Mouse (Mus musculus) liver (tissue): ENCODE measurements around the gene Mrpl12.
"Not testable (repeated sequence)": the region's sequence is repeated elsewhere in the genome, so short reads cannot be mapped to it uniquely, and the experiment has no call there.

Experiments used
- DNase-seq: peaks from one replicate; pipeline ENCODE4 v3.0.0-alpha.2; 2020; ENCODE audit warnings: mixed read lengths

Gene Mrpl12

DNA sequence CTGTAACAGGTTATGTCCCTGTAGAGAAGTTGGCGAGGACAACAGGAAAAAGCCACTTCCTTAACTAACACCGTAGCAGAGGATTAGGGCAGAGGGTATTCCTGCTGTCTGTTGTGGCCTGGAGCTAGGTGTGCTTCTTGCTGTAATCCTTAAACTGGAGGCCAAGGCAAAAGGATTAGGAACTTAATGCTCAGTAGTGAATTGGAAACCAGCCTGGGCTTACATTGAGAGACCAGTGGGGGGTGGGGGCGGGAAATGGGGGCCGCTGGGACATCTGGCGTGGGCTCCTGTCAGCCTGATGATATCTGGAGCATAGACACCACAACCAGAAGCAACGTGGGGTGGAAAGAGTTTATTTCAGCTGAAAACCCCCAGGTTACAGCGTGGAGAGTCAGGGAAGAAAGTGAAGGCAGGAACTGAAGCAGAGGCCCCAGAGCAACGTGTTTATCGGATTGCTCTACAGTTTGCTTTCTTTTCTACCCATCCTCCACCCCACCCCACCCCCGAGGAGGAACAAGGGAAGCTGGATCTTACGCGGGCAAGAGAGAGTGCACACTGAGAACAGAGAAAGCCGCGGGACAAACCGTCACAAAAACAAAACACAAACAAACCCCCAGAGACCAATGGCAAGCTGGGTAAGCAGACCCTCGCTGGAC lies 26.1 kb downstream of the Mrpl12 start:
- peak; percentile 80 for DNase-seq

DNA sequence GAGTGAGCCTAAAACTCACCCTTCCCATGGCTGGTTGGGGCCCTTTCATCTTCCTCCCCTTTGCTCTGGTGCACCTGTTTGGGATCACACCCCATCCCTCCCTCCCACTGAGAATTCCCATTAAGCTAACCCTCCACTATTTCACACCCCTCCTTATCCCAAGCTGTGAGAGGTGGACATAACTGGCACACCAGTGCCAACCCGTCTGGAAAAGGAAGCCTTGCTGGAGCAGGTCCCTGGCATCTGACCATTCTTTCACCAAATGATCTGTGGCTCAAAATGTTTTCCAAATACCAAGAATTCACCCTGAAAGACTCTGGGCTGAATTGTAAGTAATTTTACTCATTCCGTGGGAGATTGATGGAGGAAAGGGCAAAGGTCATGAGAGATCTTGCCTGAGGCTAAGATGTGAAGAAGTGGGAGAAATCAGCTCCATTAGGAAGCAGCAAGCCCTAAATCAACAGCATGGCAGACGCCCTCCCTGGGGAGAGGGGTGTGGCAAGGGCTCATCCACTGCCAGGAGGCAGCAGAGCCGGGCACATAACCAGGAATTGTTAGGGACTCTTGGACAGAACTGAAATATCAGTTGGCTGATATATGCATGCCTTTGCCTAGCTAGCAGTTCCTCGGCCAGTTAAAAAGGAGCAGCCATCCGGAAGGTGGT lies 28.5 kb downstream of the Mrpl12 start:
- DNase-seq = no peak

DNA sequence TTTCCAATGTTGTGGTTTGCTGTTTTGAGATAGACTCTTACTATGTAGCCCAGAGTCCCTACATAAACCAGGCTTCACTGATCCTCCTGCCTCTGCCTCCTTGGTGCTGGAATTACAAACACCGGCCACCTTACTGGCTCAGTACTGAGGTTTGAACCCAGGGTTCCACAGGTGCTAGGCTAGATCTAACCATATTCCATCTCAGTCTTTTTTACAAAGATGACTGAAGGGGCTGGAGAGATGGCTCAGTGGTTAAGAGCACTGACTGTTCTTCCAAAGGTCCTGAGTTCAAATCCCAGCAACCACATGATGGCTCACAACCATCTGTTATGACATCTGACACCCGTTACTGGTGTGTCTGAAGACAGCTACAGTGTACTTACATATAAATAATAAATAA lies 29.8 kb downstream of the Mrpl12 start:
- not testable (repeated sequence) for DNase-seq

DNA sequence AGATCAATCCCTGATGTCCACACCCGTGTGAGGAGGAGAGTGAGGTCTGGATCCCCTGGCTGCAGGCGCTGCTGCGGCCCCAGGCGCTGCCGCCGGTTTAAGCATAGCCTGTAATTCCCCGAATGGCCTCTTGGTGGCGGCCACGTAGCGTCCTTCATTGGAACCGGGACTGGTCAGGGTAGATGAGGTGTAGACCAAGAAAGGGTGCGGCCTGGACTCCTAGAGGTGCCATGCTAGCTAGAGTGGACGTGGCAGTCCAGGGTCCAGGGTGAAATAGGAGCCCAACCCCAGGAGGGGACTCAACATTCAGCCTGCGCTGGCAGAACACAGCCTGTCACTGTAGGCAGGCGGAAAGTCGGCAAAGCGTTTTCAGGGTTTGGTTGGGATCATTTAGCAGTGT lies 31.2 kb downstream of the Mrpl12 start:
- peak; percentile 83 for DNase-seq

DNA sequence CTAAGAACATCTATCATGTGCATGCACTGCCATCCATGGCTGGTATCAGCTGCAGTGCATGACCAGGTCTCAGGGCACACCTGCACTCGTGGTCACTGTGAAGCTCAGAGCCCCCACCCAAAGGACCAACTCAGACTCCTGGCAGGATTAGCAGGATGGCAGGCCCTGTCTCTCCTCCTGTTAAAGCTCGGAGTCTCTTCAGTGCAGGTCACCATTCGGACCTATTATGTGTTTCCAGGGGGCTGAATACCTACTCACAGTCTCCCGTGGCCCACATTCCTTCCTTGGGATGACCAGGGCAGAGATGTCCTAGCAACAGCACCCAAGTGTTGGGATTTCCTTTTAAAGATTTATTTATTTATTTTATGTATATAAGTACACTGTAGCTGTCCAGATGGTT lies 32.7 kb downstream of the Mrpl12 start:
- DNase-seq = no peak

DNA sequence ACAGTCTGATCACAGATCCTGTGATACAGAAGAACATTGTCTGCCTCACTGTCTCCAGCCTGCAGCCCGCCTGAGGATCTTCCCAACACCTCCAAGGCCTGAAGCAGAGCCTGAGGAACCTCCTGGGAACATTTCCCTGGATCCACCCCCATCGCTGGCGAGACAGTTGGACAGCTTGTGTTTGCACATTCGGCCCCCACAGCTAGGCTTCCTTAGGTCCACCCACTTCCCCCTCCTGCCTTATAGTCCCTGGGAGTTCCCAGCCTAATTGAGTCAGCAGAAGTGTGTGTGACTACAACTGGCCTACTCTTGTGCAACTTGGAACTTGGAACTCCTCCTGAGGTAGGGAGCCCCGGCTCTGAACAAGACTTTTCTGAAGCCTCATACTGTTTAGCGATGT lies 33.6 kb downstream of the Mrpl12 start:
- DNase-seq = no peak

DNA sequence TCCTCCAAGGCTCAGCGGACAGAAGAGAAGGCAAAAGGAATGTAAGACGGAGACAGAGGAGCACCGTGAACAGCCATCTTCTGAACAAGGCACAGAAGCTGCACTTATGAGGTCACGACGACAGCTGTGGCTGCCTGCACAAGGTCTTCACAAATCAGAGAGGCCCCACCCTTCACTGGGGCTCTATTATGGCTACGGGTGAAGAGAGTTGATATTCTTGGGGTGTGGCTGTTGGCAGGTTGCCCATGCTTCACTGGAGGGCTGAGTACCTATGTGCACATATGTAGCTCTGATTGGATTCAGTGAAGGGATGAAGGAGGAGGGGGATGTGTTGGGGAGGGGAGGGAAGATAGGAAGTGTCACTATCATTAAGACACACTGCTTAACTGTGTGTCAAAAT lies 34.1 kb downstream of the Mrpl12 start:
- peak; percentile 66 for DNase-seq

DNA sequence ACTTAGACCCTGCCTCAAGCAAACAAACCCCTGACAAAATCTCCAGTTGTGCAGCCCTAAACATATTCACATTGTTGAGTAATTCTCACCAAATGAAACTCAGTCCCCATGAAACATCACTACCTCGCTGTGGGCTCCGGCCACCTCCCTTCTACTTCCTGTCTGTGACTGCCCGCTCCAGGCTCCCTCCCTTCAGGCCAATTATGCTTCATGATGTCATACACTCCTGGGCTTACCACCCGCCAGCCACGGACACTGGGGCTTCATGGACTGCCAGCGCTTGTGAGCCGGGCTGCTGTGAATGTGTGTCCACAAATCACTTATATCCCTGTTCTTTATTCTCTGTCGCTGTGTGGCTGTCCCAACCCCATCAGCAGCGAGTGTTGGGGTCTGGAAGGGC lies 35.3 kb downstream of the Mrpl12 start:
- DNase-seq = peak; percentile 33

DNA sequence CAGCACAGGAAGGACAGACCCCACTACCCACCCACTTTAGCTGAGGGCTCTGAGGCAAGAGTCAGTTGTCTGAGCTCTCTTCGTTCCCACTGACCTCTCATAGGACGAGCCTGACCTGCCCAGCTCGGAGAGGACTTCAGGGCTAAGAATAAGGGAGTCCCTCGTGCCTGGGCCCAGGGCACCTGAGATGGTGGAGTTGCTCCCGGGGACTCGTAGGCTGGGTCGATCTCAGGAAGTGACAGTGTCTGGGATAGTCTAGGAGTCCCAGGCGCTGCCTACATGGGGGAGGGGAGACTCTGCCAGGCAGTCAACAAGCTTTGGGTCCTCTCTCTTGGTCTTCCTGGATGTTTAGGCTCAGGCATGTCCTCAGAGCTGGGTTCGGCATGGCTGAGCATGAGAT lies 36.1 kb downstream of the Mrpl12 start:
- no peak for DNase-seq

DNA sequence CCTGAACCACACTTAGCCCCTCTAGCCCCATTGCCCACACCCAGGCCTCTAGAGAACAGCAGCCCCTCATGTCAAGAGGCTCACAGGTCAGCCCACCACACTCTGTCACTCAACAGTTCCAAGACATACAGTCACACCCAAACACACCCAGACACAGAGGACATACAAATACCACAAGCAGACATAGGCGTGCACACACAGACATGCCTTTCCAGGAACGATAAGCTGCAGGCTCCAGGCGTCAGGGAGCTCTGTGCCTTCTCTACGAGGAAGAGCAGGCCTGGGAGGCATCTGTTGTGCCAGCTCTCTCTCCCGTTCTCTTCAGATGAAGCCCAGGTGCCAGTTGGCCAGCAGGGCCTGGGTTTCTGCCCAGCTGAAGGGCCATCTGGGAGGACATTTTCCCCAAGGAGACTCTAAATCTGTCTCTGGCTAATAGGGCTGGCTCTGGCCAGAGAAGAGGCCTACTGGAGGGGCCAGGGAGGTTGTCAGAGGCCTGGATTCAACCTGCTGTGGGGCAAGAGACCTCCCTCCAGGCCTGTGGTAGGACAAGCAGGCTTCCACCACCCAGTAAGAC lies 36.6 kb downstream of the Mrpl12 start:
- peak; percentile 73 for DNase-seq

DNA sequence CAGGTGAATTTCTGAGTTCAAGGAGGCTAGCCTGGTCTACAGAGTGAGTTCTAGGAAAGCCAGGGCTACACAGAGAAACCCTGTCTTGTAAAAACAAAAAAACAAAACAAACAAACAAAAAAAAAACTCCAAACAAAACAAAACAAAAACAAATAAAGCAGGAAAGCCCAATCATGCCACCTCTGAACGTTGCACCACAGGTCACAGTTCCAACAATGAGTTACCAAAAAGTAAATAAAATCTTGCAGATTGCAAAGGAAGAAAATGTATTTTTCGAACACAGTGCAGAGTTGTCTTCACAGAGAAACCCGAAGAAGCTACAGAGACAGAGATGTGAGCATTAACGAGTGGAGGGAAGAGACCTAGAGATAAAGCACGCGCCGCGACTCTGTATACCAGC lies 38.2 kb downstream of the Mrpl12 start:
- DNase-seq = no peak

DNA sequence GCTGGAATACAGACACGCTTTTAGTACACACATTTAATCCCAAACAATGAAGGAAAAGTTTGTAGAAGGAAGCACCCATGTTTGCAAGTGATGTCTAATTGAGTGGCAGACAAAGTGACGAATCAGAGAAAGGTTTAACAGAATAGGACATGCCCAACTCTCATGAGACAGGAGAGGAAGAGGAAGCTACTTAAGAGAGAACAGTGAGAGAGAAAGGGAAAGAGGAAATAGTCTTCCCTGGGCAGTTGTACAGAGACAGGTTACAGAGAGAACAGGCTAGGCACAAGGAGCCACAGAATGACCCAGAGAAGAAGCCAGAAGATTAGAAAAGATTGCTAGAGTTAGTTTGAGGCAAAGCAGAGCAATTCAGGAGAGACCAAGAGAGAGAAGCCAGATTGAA lies 41.5 kb downstream of the Mrpl12 start:
- no peak for DNase-seq

DNA sequence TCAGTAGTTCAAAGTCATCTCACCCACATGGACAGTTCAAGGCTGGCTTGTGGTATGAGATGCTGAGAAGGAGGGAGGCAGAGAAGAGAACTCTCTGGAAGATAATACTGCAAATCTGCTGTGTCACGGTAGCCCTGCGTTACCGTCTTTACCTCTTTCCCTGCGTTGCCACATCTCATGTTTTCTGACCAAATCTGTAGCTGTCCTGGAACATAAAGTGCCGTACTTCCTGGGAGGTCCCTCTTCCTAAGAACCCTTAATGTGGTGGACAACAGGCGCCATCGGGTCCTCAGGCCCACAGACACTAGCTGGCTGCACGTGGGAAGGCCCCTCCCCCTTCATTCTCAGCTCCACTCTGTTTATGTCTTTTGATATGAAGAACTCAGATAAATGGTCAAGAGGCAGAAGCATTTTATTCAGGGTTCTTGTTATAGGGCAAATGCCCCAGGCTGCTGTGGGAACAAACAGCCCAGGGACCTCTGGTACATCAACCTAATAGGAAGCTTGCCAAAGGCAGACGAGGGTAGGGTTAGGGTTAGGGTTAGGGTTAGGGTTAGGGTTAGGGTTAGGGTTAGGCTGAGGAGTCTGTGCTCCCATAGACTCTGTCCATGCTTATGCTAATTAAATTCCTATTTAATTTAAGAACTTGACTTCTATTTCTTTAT lies 43.4 kb downstream of the Mrpl12 start:
- DNase-seq = no peak

DNA sequence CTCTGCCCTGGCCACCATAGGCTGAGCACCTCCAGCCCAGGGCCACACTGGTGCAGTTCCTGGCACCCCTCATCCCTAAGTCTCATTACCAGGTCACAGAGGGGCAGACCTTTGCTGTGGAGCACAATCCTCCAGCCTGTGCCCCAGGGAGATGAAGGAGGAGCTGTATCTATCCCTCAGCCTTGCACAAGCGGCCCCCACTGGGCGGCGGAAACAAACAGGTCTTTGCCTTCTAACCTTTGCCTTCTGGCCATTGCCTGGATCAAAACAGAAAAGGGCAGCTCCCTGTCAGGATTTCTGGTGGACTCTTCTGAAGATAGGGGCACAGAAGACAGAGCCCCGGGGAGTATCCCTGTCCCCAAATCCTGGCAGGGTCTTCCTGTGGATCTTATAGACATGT lies 44.5 kb downstream of the Mrpl12 start:
- DNase-seq = peak; percentile 43

DNA sequence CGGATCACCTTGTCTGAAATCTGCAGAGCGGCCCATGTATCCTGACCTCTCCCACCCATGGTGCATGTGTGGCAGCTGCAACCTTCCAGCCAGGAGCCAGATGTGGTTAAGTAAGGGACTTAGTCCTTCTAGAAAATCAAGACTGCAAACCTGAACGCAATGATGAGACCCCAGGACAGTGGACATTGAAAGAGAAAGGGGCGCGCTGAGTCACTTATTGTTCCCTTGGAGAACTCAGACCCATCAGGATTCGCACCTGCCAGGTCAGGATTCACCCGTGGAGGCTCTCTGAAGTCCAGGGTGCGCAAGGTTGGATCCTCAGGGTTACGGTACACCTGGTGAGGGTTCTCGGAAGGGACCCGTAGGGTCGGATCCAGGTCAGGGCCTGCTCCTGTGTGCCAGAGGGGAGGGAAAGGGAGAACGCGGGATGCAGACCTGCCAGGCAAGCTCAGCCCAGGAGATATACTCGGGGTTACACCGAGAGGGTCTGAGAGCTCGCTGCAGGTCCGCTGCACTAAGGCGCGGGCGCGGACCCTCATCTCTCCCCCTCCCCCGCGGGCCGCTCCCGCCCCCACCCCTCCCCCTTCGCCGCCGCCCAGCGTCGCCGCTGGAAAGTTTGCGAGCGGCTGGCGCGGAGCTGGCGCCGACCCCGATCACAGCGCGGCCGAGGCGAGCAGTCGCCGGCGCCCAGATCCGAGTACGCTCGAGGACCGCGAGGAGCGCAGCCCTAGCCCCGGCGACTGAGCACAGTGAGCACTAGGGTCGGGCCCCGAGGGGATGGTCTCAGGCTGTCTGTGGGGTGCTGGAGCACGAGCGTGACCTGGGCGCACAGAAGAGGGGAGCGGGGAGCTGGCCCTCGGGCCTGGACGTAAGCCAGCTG lies 45.9 kb downstream of the Mrpl12 start, which contains the start of gene Gcgr:
Gene Gcgr, plus strand, starts transcription at position 615 of the 880 bp plus-strand sequence.
- no peak for DNase-seq

DNA sequence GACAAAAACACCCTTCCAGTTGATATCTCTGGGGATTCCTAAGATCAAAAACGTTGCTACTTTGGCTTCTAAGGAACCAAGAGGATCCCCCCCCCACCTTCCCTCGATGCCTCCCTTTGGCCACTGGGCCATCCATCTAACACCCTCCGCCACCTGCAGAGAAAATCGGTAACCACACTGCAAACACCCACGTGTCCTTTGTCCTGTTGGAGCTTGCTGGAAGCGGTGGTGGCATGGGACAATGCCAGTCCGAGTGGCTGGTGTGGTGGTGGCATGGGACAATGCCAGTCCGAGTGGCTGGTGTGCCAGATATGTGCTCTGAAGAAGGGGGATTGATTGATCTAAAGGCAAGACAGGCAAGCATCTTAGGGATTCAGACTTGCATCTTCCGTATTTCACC lies 47.2 kb downstream of the Mrpl12 start:
- no peak for DNase-seq

DNA sequence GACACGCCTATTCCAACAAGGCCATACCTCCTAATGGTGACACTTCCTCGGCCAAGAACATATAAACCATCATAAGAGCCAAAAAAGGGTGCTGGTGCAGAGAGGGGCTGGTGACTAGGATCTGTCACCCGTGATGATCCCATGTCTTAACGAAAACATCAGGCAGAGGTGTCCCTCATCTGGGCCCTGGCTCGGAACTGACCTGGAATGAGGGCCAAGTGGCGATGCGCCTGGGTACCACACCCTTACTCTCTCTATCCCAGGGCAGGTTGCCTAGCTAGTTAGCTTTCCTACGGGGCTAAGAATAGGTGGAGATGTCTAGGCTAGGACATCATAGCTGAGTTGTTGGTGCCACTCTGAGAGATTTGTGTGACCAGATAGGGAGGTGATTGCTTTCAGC lies 49.7 kb downstream of the Mrpl12 start:
- DNase-seq = no peak

DNA sequence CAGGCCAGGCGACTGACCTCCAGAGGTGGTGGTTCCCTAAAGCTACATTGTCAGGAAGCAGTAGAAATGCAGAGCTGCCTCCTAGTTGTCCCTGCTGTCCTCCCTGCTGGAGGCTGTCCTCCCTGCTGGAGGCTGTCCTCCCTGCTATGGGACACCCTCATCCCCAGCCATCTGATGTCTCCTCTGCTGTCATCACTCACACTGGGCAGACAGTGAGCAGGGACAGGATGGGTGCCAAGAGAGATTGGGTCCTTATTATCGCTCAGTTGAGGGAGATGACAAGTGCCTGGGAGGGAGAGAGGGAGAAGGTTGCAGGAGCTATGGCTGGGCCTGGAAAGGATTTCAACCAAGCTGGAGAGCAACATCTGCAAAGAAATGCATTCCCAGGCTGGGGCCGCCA lies 50.7 kb downstream of the Mrpl12 start:
- DNase-seq = no peak

DNA sequence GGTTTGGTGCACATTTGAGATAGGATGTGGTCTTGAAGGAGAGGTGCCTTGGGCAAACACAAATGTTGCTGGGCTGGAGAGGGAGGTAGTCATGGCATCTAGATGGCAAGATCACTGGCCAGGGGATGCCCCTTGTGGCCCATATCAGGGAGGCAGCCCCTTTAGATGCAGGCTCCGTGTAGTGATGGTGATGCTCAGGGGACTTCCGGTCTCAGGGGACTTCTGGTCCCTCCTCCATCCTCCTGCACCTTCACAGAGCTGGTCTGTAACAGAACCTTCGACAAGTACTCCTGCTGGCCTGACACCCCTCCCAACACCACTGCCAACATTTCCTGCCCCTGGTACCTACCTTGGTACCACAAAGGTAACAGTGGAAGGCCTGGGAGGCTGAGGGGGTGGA lies 51.4 kb downstream of the Mrpl12 start:
- no peak for DNase-seq

DNA sequence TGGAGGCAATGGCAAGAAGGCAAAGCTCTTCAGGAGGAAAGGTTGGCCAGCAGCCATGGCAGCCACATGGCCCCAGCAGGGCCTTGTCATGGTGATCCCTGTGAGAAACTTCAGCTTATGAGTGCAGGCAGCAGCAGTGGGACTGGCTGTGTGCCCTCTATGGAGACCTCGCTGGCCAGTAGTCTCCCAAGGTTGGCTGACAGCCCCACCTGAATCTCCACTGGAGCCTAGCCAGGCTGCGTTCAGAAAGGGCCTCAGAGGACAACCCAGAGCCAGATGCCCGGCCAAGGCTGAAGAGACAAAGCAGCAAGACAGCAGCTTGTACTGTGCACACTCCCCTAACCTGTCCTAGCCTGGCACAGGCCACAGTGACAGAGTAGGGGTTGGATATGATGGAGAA lies 54.1 kb downstream of the Mrpl12 start:
- no peak for DNase-seq
